Mouse (Mus musculus): Measurements from ENCODE around the gene Nos1ap.

DNA sequence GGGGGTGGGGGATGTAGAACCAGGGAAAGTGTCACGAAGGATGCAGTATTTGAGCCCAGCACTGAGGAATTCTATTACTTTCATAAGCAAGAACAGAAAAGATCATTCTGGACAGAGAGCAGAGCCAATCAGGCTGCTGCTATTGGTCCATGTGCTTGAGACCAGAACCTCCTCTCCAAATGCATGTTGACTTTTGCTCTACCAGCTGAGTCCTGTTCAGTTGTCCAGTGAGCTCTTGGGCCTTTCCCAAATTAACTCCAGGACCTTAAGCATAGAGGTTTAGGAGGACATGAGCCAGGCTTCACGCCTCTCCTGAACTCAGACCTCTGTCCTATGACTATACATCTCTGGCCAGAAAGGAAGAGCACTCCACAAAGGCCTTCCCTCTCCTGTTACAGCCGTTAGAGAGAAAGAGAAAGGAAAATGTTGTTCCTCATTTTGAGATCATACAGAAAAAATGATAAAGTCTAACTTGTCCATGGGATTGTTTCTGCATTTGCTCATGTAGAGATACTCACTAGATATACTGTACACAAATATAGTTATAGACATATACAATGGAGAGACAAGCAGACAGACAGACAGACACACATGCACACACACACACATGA, 18.9 kb upstream of the Nos1ap start:
- no peak for TF ChIP-seq CTCF (IDR thresholded peaks at IDR 0.05; ENCODE audit: low read depth, low read length)
- no peak for TF ChIP-seq POLR2A (IDR thresholded peaks at IDR 0.05; ENCODE audit: borderline replicate concordance, low read depth, low read length)
